Mouse (Mus musculus): ENCODE results near the gene Antxr1. TPM values are rescaled to one million over a fixed set of nuclear protein-coding genes. Genes with fewer than 3 reads are reported as not detected.

The Antxr1 gene
- 0.42 and 0.75 TPM in 2 replicates for polyA plus RNA-seq (2012; rRNA removed)
- 0.27 and 0.40 TPM in 2 replicates for polyA plus RNA-seq (2014; fragmentation: Nextera tagmentation; extraction: Ambion mirVana)

DNA sequence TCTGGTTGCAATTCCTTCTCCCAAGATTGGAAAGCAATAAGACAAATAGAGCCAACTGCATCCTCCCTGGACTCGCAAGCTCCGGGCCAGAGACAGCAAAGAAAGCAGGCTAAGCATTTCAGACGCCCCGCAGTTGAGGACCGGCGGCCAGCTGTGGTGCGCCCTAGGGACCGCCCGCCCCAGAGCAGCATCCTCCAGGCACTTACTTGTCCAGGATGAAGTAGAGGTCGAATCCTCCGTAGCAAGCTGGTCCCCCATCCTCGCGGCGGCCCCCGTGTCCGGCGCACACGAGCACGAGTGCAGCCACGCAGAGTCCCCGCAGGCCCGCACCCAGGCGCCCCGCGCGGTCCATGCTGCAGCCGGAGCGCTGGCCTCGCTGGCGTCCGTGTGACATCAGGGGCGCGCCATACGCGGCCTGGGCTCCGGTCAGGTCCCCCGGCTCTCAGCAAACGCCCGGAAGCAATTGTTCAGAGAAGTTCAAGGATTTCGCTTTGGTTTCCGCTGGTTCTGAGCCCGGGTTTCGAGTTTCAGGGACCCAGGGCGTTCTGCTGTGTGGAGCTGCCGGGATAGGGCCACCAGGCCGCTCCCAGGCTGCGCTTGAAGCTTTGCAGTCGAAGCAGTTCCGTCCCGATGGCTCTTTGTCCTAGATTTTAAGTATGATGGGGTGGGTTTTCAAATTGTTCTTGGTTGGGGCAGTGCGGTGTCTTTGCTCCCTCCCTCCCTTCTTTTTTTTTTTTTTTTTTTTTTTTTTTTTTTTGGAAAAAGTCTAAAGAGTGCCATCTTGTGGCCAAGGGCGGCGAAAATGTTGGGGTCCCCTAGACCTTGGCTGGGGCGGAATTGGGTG lies at the start of gene Antxr1:
TSS of gene Antxr1 (minus strand) at position 731 of the 844 bp plus-strand sequence.
- ATAC-seq (ENCODE audit: insufficient read depth) (no peak), DNase-seq (ENCODE audit: low read depth in 3 of 3, low spot score in 3 of 3) (no peak)
- Histone ChIP-seq H3K4me2 (ENCODE audit: low read depth) (peak within 1 kb of the TSS; percentile 59), H3K36me3 (replicated peaks; ENCODE audit: control insufficient read depth, insufficient read depth, low read depth) (no peaks in the 10 kb centered on the region), H3K27me3 (ENCODE audit: control insufficient read depth, insufficient read depth, low read length) (peaks cover 20% of the 10 kb centered on the region), H3K4me3 (ENCODE audit: insufficient read depth in 1 of 2, low read depth in 2 of 2, low read length in 2 of 2) (peak within 1 kb of the TSS; percentile 46), H3K9ac (replicated peaks) (no peak within 1 kb of the TSS; the same call in 1 of the 2 replicates), H3K4me1 (replicated peaks; ENCODE audit: control insufficient read depth in 2 of 2, insufficient read depth in 2 of 2, low read length in 1 of 2) (no peaks in the 10 kb centered on the region), H3K9me3 (ENCODE audit: control insufficient read depth, low read length) (no peaks in the 10 kb centered on the region), H3K27ac (no peak within 1 kb of the TSS)
- WGBS (ENCODE audit: insufficient replicate concordance), result under 1% methylated on average over 54 of the region's 54 CpGs
- TF ChIP-seq CTCF (IDR thresholded peaks at IDR 0.05; ENCODE audit: low read depth) (peak; percentile 32; the same call in 1 of the 2 replicates), EP300 (IDR thresholded peaks at IDR 0.05; ENCODE audit: low read depth) (no peak)

DNA sequence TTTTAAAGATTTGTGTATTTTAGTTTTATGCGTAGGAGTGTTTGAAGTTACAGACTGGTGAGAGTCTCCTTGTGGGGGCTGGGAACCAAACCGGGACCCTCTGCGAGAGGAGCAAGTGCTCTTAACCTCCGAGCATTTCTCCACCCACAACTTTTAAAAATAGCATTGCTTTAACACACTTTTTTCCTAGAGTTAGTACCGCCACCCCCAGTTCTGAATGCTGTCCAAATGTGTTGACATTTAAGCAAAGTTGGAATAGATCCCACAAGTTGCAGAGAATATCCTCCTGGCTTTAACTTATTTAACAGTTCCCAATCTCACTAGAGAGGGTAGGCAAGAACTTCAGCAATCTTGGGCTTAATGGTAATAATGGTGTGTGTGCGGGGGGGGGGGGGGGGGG lies 49.1 kb upstream of the Antxr1 start:
- H3K9me3 ChIP-seq (ENCODE audit: control insufficient read depth, low read length), result no peaks in the 10 kb centered on the region
- H3K4me2 ChIP-seq (ENCODE audit: low read depth), result no peak overlapping the region
- WGBS (ENCODE audit: insufficient replicate concordance), result 42% methylated on average over 6 of the region's 6 CpGs
- H3K36me3 ChIP-seq (replicated peaks; ENCODE audit: control insufficient read depth, insufficient read depth, low read depth), result no peaks in the 10 kb centered on the region
- H3K9ac ChIP-seq (replicated peaks), result no peak overlapping the region
- H3K27me3 ChIP-seq (ENCODE audit: control insufficient read depth, insufficient read depth, low read length), result no peaks in the 10 kb centered on the region
- no peak for TF ChIP-seq CTCF (IDR thresholded peaks at IDR 0.05; ENCODE audit: low read depth)
- TF ChIP-seq EP300 (IDR thresholded peaks at IDR 0.05; ENCODE audit: low read depth), result no peak
- no peak for DNase-seq (ENCODE audit: low read depth in 3 of 3, low spot score in 3 of 3)
- H3K4me1 ChIP-seq (replicated peaks; ENCODE audit: control insufficient read depth in 2 of 2, insufficient read depth in 2 of 2, low read length in 1 of 2), result peaks cover 0 to 13% of the 10 kb centered on the region in 2 experiments; a peak in 2 of 4 replicates
- no peak for ATAC-seq (ENCODE audit: insufficient read depth)
- no peak overlapping the region for H3K4me3 ChIP-seq (ENCODE audit: insufficient read depth in 1 of 2, low read depth in 2 of 2, low read length in 2 of 2)
- H3K27ac ChIP-seq, result no peak overlapping the region

DNA sequence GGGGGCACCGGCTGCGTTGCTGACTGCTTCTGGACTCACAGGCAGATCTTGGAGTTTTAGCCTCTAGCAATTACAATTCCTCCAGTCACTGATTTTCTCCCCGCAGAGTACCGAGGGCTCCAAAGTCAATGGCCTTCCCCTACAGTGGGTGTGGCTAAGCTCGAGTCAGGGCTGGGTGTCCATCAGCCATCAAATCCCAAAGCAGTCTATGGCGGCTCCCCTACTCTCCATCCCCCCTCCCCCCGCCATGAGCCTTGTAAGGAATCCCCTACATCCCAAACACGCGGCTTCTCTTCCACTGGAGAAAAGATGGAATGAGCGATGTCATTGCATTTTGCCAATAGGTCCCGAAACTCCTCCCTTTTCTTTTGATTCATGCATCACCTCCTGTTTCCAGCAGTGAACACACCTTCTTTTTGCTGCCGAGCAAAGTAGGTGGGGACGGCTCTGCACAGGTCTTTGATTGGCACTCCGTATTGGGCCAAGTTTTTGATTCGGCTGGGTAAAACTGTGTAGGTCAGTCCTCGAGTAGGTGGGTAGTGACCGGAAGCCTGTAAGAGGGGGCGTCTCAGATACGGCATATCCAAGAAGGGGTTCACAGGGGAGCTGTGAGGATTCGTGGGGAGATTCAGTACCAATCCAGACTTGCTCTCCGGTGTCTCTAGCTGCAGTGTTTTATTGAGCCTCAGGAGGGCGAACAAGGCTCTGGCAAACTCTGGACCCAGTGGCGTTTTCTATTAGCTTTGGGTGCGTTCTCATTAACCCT lies 48.5 kb upstream of the Antxr1 start:
- WGBS (ENCODE audit: insufficient replicate concordance), result 11% methylated on average over 24 of the region's 24 CpGs
- DNase-seq (ENCODE audit: low read depth in 3 of 3, low spot score in 3 of 3) (no peak), ATAC-seq (ENCODE audit: insufficient read depth) (no peak)
- Histone ChIP-seq H3K4me3 (ENCODE audit: insufficient read depth in 1 of 2, low read depth in 2 of 2, low read length in 2 of 2) (no peak overlapping the region), H3K27me3 (ENCODE audit: control insufficient read depth, insufficient read depth, low read length) (no peaks in the 10 kb centered on the region), H3K9ac (replicated peaks) (no peak overlapping the region), H3K27ac (no peak overlapping the region), H3K9me3 (ENCODE audit: control insufficient read depth, low read length) (no peaks in the 10 kb centered on the region), H3K36me3 (replicated peaks; ENCODE audit: control insufficient read depth, insufficient read depth, low read depth) (no peaks in the 10 kb centered on the region), H3K4me1 (replicated peaks; ENCODE audit: control insufficient read depth in 2 of 2, insufficient read depth in 2 of 2, low read length in 1 of 2) (peaks cover 0 to 8% of the 10 kb centered on the region in 2 experiments; a peak in 2 of 4 replicates), H3K4me2 (ENCODE audit: low read depth) (peak overlapping the region; percentile 13; the same call in 1 of the 2 replicates)
- TF ChIP-seq EP300 (IDR thresholded peaks at IDR 0.05; ENCODE audit: low read depth) (no peak), CTCF (IDR thresholded peaks at IDR 0.05; ENCODE audit: low read depth) (no peak)

DNA sequence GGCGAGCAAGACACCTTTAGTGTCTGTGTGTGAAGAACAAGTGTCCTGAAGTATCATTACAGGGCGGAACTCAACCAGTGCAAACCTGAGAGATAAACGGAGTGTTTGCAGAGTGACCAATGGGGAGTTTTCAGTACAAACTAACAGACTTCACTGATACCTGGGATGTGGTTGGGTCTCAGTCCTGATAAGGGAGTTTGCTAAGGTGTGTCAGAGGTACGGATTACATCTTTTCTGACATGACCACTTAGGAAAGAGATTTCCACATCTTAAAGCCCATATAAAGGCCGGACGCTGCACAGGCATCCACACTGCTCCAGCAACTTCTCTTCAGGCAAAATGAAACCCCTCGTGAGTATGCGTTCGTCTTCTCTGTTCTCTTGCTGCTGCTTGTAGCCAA lies 37.4 kb upstream of the Antxr1 start, which contains the start of gene Gkn2:
TSS of gene Gkn2 (plus strand) at position 301 of the 400 bp plus-strand sequence.
- H3K9ac ChIP-seq (replicated peaks), result no peak within 1 kb of the TSS
- H3K4me2 ChIP-seq (ENCODE audit: low read depth), result no peak within 1 kb of the TSS
- no peaks in the 10 kb centered on the region for H3K27me3 ChIP-seq (ENCODE audit: control insufficient read depth, insufficient read depth, low read length)
- H3K27ac ChIP-seq, result no peak within 1 kb of the TSS
- H3K4me1 ChIP-seq (replicated peaks; ENCODE audit: control insufficient read depth in 2 of 2, insufficient read depth in 2 of 2, low read length in 1 of 2), result no peaks in the 10 kb centered on the region
- H3K4me3 ChIP-seq (ENCODE audit: insufficient read depth in 1 of 2, low read depth in 2 of 2, low read length in 2 of 2), result no peak within 1 kb of the TSS
- ATAC-seq (ENCODE audit: insufficient read depth) (no peak), DNase-seq (ENCODE audit: low read depth in 3 of 3, low spot score in 3 of 3) (no peak)
- no peak for TF ChIP-seq EP300 (IDR thresholded peaks at IDR 0.05; ENCODE audit: low read depth)
- no peak for TF ChIP-seq CTCF (IDR thresholded peaks at IDR 0.05; ENCODE audit: low read depth)
- H3K36me3 ChIP-seq (replicated peaks; ENCODE audit: control insufficient read depth, insufficient read depth, low read depth), result no peaks in the 10 kb centered on the region
- no peaks in the 10 kb centered on the region for H3K9me3 ChIP-seq (ENCODE audit: control insufficient read depth, low read length)
- 66% methylated on average over 9 of the region's 9 CpGs for WGBS (ENCODE audit: insufficient replicate concordance)

DNA sequence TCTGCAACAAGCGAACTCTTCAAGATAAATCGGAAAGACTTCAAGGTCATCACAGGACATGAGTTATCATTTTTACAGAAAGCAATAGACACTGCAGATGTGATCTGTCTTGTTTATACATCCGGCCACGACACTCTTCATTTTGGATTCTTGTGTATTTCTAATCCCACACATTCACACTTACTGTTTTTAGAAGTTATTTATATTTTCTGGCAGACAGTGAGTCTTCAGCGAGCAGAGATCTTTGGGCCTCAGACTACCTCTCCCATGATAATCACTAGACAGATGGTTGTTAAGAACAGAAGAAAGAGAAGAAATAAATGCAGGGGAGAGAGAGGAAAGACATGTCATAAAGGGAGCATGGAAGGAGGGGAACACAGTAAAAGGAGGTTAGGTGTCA lies 33.6 kb upstream of the Antxr1 start:
- no peaks in the 10 kb centered on the region for H3K4me1 ChIP-seq (replicated peaks; ENCODE audit: control insufficient read depth in 2 of 2, insufficient read depth in 2 of 2, low read length in 1 of 2)
- no peaks in the 10 kb centered on the region for H3K36me3 ChIP-seq (replicated peaks; ENCODE audit: control insufficient read depth, insufficient read depth, low read depth)
- DNase-seq (ENCODE audit: low read depth in 3 of 3, low spot score in 3 of 3) (no peak), ATAC-seq (ENCODE audit: insufficient read depth) (no peak)
- no peak overlapping the region for H3K4me3 ChIP-seq (ENCODE audit: insufficient read depth in 1 of 2, low read depth in 2 of 2, low read length in 2 of 2)
- H3K4me2 ChIP-seq (ENCODE audit: low read depth), result no peak overlapping the region
- WGBS (ENCODE audit: insufficient replicate concordance), result 59% methylated on average over 5 of the region's 5 CpGs
- H3K9ac ChIP-seq (replicated peaks), result no peak overlapping the region
- no peaks in the 10 kb centered on the region for H3K27me3 ChIP-seq (ENCODE audit: control insufficient read depth, insufficient read depth, low read length)
- no peak overlapping the region for H3K27ac ChIP-seq
- TF ChIP-seq EP300 (IDR thresholded peaks at IDR 0.05; ENCODE audit: low read depth) (no peak), CTCF (IDR thresholded peaks at IDR 0.05; ENCODE audit: low read depth) (no peak)
- H3K9me3 ChIP-seq (ENCODE audit: control insufficient read depth, low read length), result no peaks in the 10 kb centered on the region

Measured in liver, embryonic 14.5 days (tissue).